Mouse (Mus musculus) midbrain, embryonic 16.5 days (tissue): ENCODE measurements around the gene Gm38392. TPM values are rescaled to one million over a fixed set of nuclear protein-coding genes. Genes with fewer than 3 reads are reported as not detected.

Source experiments
- ATAC-seq: fragments of 200-750 bp; cut with Nextera tagmentation; 2 replicates; pipeline ENCODE4 v1.8.0; 2017; ENCODE audit warnings: moderate TSS enrichment
- H3K27ac ChIP-seq: fragments of 300-500 bp; sonication (generic); 2 replicates; pipeline ENCODE4 v1.5.1; 2014; ENCODE audit warnings: mild to moderate bottlenecking, low read length, mixed read lengths
- H3K27me3 ChIP-seq: fragments of 300-500 bp; sonication (generic); 2 replicates; pipeline ENCODE4 v1.6.1; 2014; ENCODE audit warnings: low read depth, low read length, mixed read lengths; ENCODE audit not compliant: control insufficient read depth, insufficient read depth
- H3K36me3 ChIP-seq: fragments of 300-500 bp; sonication (generic); 2 replicates; pipeline ENCODE4 v1.6.1; 2014; ENCODE audit warnings: mild to moderate bottlenecking, low read length, moderate library complexity, mixed read lengths; ENCODE audit not compliant: control insufficient read depth, insufficient read depth
- H3K4me1 ChIP-seq: fragments of 300-500 bp; sonication (generic); 2 replicates; pipeline ENCODE4 v1.6.1; 2014; ENCODE audit warnings: mild to moderate bottlenecking, low read length, mixed read lengths; ENCODE audit not compliant: control insufficient read depth, insufficient read depth
- H3K4me2 ChIP-seq: fragments of 300-500 bp; sonication (generic); 2 replicates; pipeline ENCODE4 v1.6.1; 2014; ENCODE audit warnings: mild to moderate bottlenecking, low read length, mixed read lengths
- H3K4me3 ChIP-seq: fragments of 300-500 bp; sonication (generic); 2 replicates; pipeline ENCODE4 v1.5.1; 2014; ENCODE audit warnings: low read depth, mild to moderate bottlenecking, low read length, moderate library complexity, mixed read lengths
- H3K9ac ChIP-seq: fragments of 300-500 bp; sonication (generic); 2 replicates; pipeline ENCODE4 v1.6.1; 2014; ENCODE audit warnings: low read depth, low read length, mixed read lengths
- H3K9me3 ChIP-seq: fragments of 300-500 bp; sonication (generic); replicated peaks from 2 replicates; pipeline ENCODE4 v1.6.1; 2014; ENCODE audit warnings: mild to moderate bottlenecking, low read length, mixed read lengths; ENCODE audit not compliant: control insufficient read depth, poor library complexity, severe bottlenecking
- WGBS: fragments of 180-500 bp; shearing (Covaris S2); extraction: QIAGEN DNeasy Blood & Tissue Kit; methylation state at CpG from one replicate; pipeline ENCODE4 v1.1.7; 2014; 5-methylcytosine and 5-hydroxymethylcytosine counted together
- microRNA-seq: library from miRNA; unstranded; fragments of <30 nt; microRNA quantifications from one replicate; pipeline ENCODE4, GENCODE M21; 2017
- polyA plus RNA-seq: library from polyadenylated mRNA; unstranded; fragments of >200 nt; fragmentation: Nextera tagmentation; extraction: Ambion mirVana; gene quantifications from 2 replicates; pipeline ENCODE4 v1.2.1, GENCODE M21; 2015

The Gm38392 gene
- polyA plus RNA-seq, 1 experiment from 2014 or later = 0.16 TPM

GRCm38 (mm10) chr3:88198505-88199020 is 88.4 kb downstream of the Gm38392 start:
- H3K9me3 ChIP-seq = no peaks in the 10 kb centered on the region
- no peak for ATAC-seq
- no peak overlapping the region; the same call in 1 of the 2 replicates for H3K4me2 ChIP-seq
- H3K36me3 ChIP-seq = no peaks in the 10 kb centered on the region
- peaks cover 13% of the 10 kb centered on the region for H3K4me1 ChIP-seq
- no peak overlapping the region for H3K9ac ChIP-seq
- H3K27ac ChIP-seq = no peak overlapping the region
- H3K4me3 ChIP-seq = no peak overlapping the region
- WGBS = 16% methylated on average over 8 of the region's 9 CpGs
- H3K27me3 ChIP-seq = peaks cover 14% of the 10 kb centered on the region

DNA sequence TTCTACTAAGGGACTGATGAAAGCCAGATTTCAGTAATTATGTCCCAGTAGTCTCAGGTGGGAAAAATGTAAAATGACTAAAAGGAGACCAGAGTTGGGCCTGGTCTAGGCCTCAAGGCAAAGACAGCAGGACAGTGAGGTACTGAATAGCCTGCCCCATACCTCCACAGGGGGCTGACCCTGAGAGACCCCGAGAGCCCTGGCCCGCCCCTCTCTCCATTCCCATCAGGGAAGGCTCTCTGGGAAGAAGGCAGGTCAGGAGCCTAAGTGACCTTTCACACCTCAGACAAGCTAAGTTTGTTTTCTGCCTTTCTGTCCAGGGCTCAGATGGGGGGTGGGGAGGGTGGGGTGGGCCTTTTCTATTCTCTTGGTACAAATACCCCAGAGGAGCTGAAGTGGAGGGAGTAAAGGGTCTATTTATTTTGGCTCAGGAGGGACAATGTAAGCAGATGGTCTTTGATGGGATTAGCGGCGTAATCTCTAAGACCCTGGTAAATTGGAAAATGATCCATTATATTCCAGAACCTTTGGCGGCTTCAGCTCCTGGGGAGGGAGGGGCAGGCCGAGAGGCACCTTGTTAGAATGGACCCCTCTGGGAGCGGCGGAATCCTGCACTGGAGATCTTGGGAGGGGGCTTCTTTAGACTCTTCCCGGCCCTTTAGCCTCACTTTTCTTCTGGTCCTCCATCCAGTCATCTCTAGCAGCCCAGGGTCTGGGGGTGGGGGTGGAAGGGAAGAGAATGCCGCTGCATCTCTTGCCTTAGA is 89.1 kb downstream of the Gm38392 start:
- H3K4me1 ChIP-seq = peaks cover 8% of the 10 kb centered on the region; the same call in 1 of the 2 replicates
- H3K27me3 ChIP-seq = peaks cover 18% of the 10 kb centered on the region
- H3K9ac ChIP-seq = no peak overlapping the region
- no peak overlapping the region for H3K4me3 ChIP-seq
- WGBS = 9% methylated on average over 10 of the region's 10 CpGs
- H3K4me2 ChIP-seq = no peak overlapping the region; the same call in 1 of the 2 replicates
- H3K36me3 ChIP-seq = no peaks in the 10 kb centered on the region
- H3K27ac ChIP-seq = no peak overlapping the region
- ATAC-seq = no peak; the same call in 1 of the 2 replicates
- no peaks in the 10 kb centered on the region for H3K9me3 ChIP-seq

Small RNAs within 50 kb of the gene (microRNA-seq; reads per million reads assigned to microRNA genes)
- gene Gm25641 = not detected
- gene Mir3093 = 15.0 reads per million, percentile 34 among the genes with 10 or more reads in this experiment
- not detected for gene Mir9-1

Other genes starting within 250 kb of the Gm38392 start
- 30.4 and 35.9 TPM in 2 replicates for gene Gpatch4, start 244.1 kb downstream of the Gm38392 start, polyA plus RNA-seq
- 148 and 166 TPM in 2 replicates for gene Naxe, start 228.7 kb downstream of the Gm38392 start, polyA plus RNA-seq
- not detected in 2 replicates for gene Ttc24, start 208.9 kb downstream of the Gm38392 start, polyA plus RNA-seq
- gene Iqgap3, start 205.2 kb downstream of the Gm38392 start, polyA plus RNA-seq = 1.8 and 2.3 TPM in 2 replicates
- gene Mef2d, start 144.8 kb downstream of the Gm38392 start, polyA plus RNA-seq = 21.6 and 22.5 TPM in 2 replicates
- 0.18 and 0.21 TPM in 2 replicates for gene Rhbg, start 32.5 kb downstream of the Gm38392 start, polyA plus RNA-seq
- gene Tsacc, start 9.8 kb upstream of the Gm38392 start, polyA plus RNA-seq = 7.3 and 7.5 TPM in 2 replicates
- gene Cct3, start 9.9 kb upstream of the Gm38392 start, polyA plus RNA-seq = 419 and 444 TPM in 2 replicates
- gene Glmp, start 37.8 kb upstream of the Gm38392 start, polyA plus RNA-seq = 91.3 and 107 TPM in 2 replicates
- 1.0 and 1.2 TPM in 2 replicates for gene Tmem79, start 48.9 kb upstream of the Gm38392 start, polyA plus RNA-seq
- 61.4 and 65.7 TPM in 2 replicates for gene Smg5, start 49.0 kb upstream of the Gm38392 start, polyA plus RNA-seq
- 1.2 and 1.9 TPM in 2 replicates for gene Paqr6, start 77.4 kb upstream of the Gm38392 start, polyA plus RNA-seq
- gene Bglap3, start 85.5 kb upstream of the Gm38392 start, polyA plus RNA-seq = not detected in 2 replicates
- 1.3 TPM in 1 of 2 replicates, not detected in the other for gene Bglap2, start 91.5 kb upstream of the Gm38392 start, polyA plus RNA-seq
- 0.88 TPM in 1 of 2 replicates, not detected in the other for gene Bglap, start 97.3 kb upstream of the Gm38392 start, polyA plus RNA-seq
- 18.3 and 19.2 TPM in 2 replicates for gene Pmf1, start 123.1 kb upstream of the Gm38392 start, polyA plus RNA-seq
- gene Slc25a44, start 137.9 kb upstream of the Gm38392 start, polyA plus RNA-seq = 36.7 and 39.3 TPM in 2 replicates
- 42.5 and 44.0 TPM in 2 replicates for gene Sema4a, start 174.0 kb upstream of the Gm38392 start, polyA plus RNA-seq
- 51.0 and 59.7 TPM in 2 replicates for gene Lmna, start 222.7 kb upstream of the Gm38392 start, polyA plus RNA-seq
- 28.6 and 33.0 TPM in 2 replicates for gene Mex3a, start 245.2 kb upstream of the Gm38392 start, polyA plus RNA-seq